Mouse (Mus musculus): ENCODE results near the gene Ostf1.

The Ostf1 gene

DNA sequence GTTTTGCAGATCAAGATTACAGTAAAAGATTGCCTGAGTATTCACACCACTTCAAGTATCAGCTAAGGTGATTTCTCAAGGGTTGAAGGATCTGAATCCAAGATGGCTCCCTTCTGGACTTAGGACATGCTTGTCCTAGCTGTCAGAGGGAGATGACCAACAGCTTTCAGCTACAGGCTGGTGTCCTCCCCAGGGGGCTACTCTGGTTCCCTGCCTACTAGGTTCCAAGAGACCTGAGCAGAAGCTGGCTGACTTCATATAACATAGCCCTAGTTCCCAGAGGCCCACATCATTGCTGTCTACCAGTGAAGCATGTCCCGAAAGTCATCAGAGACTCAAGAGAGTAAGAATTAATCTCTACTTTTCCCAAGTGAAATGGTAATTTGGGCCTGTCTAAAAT is 62.1 kb downstream of the Ostf1 start:
- DNase-seq (ENCODE audit: low read depth, low spot score) = no peak

DNA sequence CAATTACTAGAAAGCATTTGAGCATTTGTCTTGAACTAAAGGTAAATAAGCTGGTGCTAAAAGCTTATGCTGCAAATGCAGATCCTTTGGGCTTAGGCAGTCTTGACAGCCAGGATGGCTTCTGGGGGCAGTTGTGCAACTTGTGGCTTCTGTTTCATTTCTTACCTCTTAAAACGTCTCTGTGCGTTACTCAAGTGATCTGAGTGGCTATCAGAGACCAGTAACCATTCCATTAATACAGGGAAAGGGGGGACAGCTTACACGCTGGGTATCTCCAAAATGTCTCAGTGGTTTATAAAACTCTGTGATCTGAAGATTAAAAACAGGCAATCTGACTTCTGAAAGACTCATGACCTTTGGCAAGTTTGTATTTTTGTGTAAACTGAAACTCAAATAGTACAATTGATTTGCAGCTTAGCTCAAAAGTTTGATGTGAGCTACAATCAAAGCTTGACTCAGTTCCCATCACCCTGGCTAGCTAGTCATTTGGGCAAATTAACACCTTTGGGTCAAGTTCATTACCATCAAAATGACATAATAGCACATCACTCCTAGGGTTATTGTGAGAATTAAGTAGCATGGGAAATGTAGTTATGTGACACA is 62.7 kb downstream of the Ostf1 start:
- DNase-seq (ENCODE audit: low read depth, low spot score) = no peak

DNA sequence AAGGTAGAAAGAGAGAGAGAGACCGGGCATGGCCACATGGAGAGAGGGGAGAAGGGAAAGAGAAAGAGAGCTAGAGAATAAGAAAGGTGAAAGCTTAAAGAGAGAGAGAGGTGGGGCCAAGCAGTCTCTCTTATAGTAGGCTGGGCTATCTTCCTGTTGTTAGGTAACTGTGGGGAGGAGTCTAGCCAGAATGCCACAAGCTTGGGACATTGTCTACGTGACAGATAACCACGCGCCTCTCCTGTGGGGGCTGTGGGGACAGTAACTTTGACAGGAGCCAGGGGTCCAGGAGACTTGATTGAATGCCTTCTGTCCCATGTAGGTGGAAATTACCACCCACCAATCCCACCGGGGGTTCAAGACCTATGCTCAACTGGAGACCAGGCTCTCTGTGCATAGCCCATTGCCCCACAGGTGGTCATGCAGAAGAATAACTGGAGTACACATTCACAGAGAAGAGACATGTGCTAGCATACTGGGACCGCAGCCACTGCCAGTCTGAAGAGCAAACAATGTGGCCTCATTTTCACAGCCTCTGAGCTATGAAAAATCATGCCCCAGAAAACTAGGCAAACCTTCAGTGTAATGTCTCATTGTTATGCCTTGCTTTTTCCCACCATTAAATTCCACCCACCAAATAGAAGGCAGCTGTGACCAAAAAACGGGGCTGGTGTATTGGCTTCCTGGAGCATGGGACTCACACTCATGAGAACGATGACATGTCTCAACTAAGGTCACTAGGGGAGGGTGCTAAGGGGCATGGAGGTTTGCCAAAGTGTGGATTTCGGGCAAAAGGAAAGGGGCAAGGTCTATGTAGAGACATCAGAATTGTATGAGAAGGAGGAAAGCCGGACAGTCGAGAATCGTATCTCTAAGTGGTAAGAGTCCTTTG is 63.4 kb downstream of the Ostf1 start:
- no peak for DNase-seq (ENCODE audit: low read depth, low spot score)

DNA sequence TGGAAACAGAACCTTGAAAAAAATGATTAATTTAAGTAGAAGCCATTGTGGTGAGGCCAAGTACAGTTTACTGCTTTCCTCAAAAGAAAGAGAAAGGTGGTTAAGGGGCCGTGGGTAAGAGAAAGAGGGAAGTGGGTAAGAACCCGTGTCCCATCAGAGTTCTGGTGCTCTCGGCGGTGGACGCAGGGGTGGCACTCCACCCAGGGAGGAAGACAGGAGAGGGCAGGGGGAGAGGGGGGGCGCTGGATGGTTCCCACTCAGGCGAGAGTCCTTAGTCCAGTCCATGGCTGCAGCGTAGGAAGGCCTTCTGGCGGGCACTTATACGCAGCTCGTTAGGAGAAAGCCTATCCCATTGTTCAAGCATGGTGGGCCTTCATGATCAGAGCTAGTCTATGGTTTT is 64.1 kb downstream of the Ostf1 start:
- no peak for DNase-seq (ENCODE audit: low read depth, low spot score)

DNA sequence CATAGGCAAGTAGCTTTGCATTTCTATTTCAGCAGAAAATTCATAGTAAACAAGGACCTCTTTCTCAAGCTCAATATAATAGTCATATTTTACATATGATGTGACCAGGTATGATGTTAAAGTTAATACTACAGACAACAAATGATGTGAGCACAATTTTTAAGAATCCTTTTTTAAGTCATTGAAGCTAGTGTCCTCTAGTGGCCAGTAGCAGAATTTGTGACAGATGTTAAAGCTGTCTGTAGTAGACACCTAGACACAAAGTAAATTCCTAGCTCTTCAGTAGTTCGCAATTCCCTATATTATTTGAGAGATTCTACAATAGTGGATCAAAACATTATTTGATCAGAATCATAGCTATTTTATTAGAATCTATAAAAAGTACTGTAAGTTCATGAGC is 73.9 kb downstream of the Ostf1 start:
- DNase-seq (ENCODE audit: low read depth, low spot score) = no peak

DNA sequence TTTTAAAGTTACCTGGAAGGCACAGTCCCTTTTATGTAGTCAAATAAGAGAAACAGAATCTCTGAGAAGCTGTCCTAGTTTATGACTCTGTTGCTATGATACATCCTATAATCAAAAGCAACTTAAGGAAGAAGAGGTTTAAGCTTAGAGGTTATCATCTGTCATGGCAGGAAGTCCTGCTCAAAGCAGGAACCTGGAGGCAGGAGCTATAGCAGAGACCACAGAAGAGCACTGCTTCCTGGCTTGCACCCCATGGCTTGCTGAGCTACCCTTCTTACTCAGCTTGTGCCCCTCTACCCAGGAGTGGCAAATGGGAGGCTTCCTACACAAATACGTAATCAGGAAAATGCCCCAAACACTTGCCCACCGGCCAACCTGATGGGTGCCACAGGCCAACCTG is 76.0 kb downstream of the Ostf1 start:
- no peak for DNase-seq (ENCODE audit: low read depth, low spot score)

DNA sequence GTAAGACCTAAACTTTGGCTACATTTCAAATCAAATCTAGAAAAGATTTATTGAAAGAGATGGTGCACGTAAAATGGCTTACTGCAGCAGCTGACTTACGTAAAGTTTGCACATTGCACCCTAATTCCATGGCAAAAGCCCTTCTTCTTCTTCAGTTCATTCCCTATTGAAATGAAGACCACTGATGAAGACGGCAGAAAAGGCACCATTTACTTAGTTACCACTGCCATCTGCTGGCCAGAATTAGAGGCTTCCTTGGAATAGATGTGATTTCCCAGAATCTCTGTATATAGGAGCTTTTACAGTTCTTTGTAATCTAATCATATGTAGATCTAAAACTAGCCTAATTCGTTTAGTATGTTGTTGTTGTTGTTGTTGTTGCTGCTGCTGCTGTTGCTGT is 83.0 kb downstream of the Ostf1 start:
- peak; percentile 79 for DNase-seq (ENCODE audit: low read depth, low spot score)
